Mouse (Mus musculus) myocyte (in vitro differentiated cells): ENCODE measurements at regions not wholly inside any gene's neighbourhood (a gene's known extent, or its start where the extent isn't known, plus 50 kb on each side); places are given as distances from the start of the nearest gene placed in this dataset.

Source experiments
- CEBPB ChIP-seq: IDR thresholded peaks from 2 replicates; pipeline ENCODE4 v1.6.1; 2011; ENCODE audit warnings: mild to moderate bottlenecking, moderate library complexity; ENCODE audit not compliant: poor library complexity, insufficient read depth, severe bottlenecking
- E2F4 ChIP-seq: IDR thresholded peaks from one replicate; pipeline ENCODE4 v1.6.1; 2011; ENCODE audit warnings: mild to moderate bottlenecking, control low read depth, moderate library complexity; ENCODE audit not compliant: insufficient read depth
- MAX ChIP-seq: IDR thresholded peaks from one replicate; pipeline ENCODE4 v1.6.1; 2011; ENCODE audit warnings: low read depth, mild to moderate bottlenecking, control low read depth
- POLR2A ChIP-seq: IDR thresholded peaks from one replicate; pipeline ENCODE4 v1.6.1; 2011; ENCODE audit warnings: low read depth, mild to moderate bottlenecking, control low read depth, moderate library complexity; ENCODE audit not compliant: insufficient read length
- POLR2AphosphoS2 ChIP-seq: IDR thresholded peaks from one replicate; pipeline ENCODE4 v1.6.1; 2011; ENCODE audit warnings: low read depth, control low read depth; ENCODE audit not compliant: insufficient read length
- TCF12 ChIP-seq: IDR thresholded peaks from one replicate; pipeline ENCODE4 v1.6.1; 2011; ENCODE audit warnings: mild to moderate bottlenecking, control low read depth; ENCODE audit not compliant: poor library complexity, insufficient read depth, severe bottlenecking
- USF1 ChIP-seq: IDR thresholded peaks from one replicate; pipeline ENCODE4 v1.6.1; 2011; ENCODE audit warnings: low read depth, mild to moderate bottlenecking, control low read depth, moderate library complexity

GRCm38 (mm10) chr14:76324246-76324645 lies 90.5 kb upstream of the Tsc22d1 start:
- TF ChIP-seq POLR2AphosphoS2, result no peak
- TF ChIP-seq USF1, result no peak
- TF ChIP-seq E2F4, result no peak
- TF ChIP-seq POLR2A, result no peak
- TF ChIP-seq MAX, result no peak
- TF ChIP-seq TCF12, result no peak
- no peak for TF ChIP-seq CEBPB
